Mouse (Mus musculus) cortical plate, adult 2 months (tissue): ENCODE results near the gene Cep19.

Source experiments
- CTCF ChIP-seq: fragments of 200-500 bp; IDR thresholded peaks from 2 replicates; pipeline ENCODE4 v1.5.1; 2011; ENCODE audit warnings: mild to moderate bottlenecking, control low read depth, low read length; ENCODE audit not compliant: insufficient read depth; ENCODE audit errors: extremely low read depth
- POLR2A ChIP-seq: fragments of 200-500 bp; IDR thresholded peaks from 2 replicates; pipeline ENCODE4 v1.6.1; 2011; ENCODE audit warnings: mild to moderate bottlenecking, low read length, control low read depth; ENCODE audit not compliant: insufficient read depth; ENCODE audit errors: extremely low read depth

DNA sequence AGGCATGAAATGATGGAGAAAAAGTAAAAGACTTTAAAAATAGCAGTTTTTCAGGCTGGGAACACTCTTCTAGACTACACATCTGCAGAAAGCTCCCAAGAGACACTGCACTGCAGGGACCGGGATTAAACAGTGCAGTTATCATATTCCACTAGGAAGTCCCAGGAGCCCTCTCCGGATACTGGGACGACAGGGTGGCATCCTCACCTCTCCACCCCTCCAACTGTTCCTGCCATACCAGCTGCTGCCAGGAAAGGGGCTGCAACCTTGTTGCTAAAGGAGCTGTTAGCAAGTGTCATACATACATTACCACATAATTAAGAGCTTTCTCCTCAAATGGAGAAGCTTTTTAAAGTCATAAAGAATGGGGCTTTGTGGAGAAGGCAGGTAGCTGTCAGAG is 57.1 kb downstream of the Cep19 start:
- TF ChIP-seq CTCF (no peak), POLR2A (no peak)
